Mouse (Mus musculus) heart, adult 11 months (tissue): ENCODE measurements at regions not wholly inside any gene's neighbourhood (a gene's known extent, or its start where the extent isn't known, plus 50 kb on each side); places are given as distances from the start of the nearest gene placed in this dataset.
A peak's percentile ranks its signal among the peaks of the same experiment; 100 is the strongest.
"Not testable (repeated sequence)": the region's sequence is repeated elsewhere in the genome, so short reads cannot be mapped to it uniquely, and the experiment has no call there.

Experiments used
- DNase-seq: peaks from one replicate; pipeline ENCODE4 v3.0.0; 2022

GRCm38 (mm10) chr4:131163782-131164315, 219.7 kb downstream of the Matn1 start:
- no peak for DNase-seq

GRCm38 (mm10) chr4:131166574-131167270, 222.5 kb downstream of the Matn1 start:
- no peak for DNase-seq

GRCm38 (mm10) chr4:131167921-131168320, 223.7 kb downstream of the Matn1 start:
- no peak for DNase-seq

GRCm38 (mm10) chr4:131173783-131174460, 229.7 kb downstream of the Matn1 start:
- DNase-seq, result peak; percentile 88

- no peak for DNase-seq
Measured at GRCm38 (mm10) chr4:131176701-131177100, 232.5 kb downstream of the Matn1 start.

GRCm38 (mm10) chr4:131177889-131178288, 233.7 kb downstream of the Matn1 start:
- DNase-seq, result no peak

GRCm38 (mm10) chr4:131178642-131179041, 234.5 kb downstream of the Matn1 start:
- not testable (repeated sequence) for DNase-seq

- no peak for DNase-seq
Measured at GRCm38 (mm10) chr4:131188066-131188465, 243.9 kb downstream of the Matn1 start.

- DNase-seq, result peak; percentile 93
Measured at GRCm38 (mm10) chr4:131191106-131191880, 247.1 kb downstream of the Matn1 start.

GRCm38 (mm10) chr4:131193900-131194419, 249.8 kb downstream of the Matn1 start:
- DNase-seq, result no peak

GRCm38 (mm10) chr4:131196147-131196546, 252.0 kb downstream of the Matn1 start:
- no peak for DNase-seq

GRCm38 (mm10) chr4:131203721-131204120, 259.5 kb downstream of the Matn1 start:
- DNase-seq, result peak; percentile 56

- DNase-seq, result peak; percentile 66
Measured at GRCm38 (mm10) chr4:131204722-131205121, 260.5 kb downstream of the Matn1 start.

GRCm38 (mm10) chr4:131205127-131205526, 260.9 kb downstream of the Matn1 start:
- DNase-seq, result peak; percentile 71

- DNase-seq, result no peak
Measured at GRCm38 (mm10) chr4:131205685-131206084, 261.5 kb downstream of the Matn1 start.

- DNase-seq, result peak; percentile 82
Measured at GRCm38 (mm10) chr4:131206181-131206885, 262.1 kb downstream of the Matn1 start.

GRCm38 (mm10) chr4:131206886-131207200, 262.7 kb downstream of the Matn1 start:
- peak; percentile 66 for DNase-seq

- DNase-seq, result peak; percentile 55
Measured at GRCm38 (mm10) chr4:131207249-131207648, 263.1 kb downstream of the Matn1 start.

GRCm38 (mm10) chr4:131208166-131208565, 264.0 kb downstream of the Matn1 start:
- DNase-seq, result peak; percentile 11

- peak; percentile 59 for DNase-seq
Measured at GRCm38 (mm10) chr4:131208637-131209036, 264.5 kb downstream of the Matn1 start.

GRCm38 (mm10) chr4:131212711-131213110, 268.5 kb downstream of the Matn1 start:
- no peak for DNase-seq

GRCm38 (mm10) chr4:131215682-131216081, 271.5 kb downstream of the Matn1 start:
- DNase-seq, result peak; percentile 21

GRCm38 (mm10) chr4:131216361-131216760, 272.2 kb downstream of the Matn1 start:
- DNase-seq, result peak; percentile 63
